10 mouse cellular contexts compared by ENCODE assay signal in genomic region chr19:42182673-42183072, GRCm38 (mm10). TPM values are rescaled to one million over a fixed set of nuclear protein-coding genes. Genes with fewer than 3 reads are reported as not detected.
A peak's percentile ranks its signal among the peaks of the same experiment; 100 is the strongest.
DNase-seq lines count a peak whose midpoint lies in the region; ATAC-seq and TF ChIP-seq lines count a peak whose summit lies in the region.
"Had no signal": no experiment of that assay in that cellular context is flagged by ENCODE, and none has a peak within 500 bp of the region (broad histone marks: within the 10 kb centered on the region; RNA-seq: fewer than 3 reads in every experiment).

No protein-coding gene starts in this region.

- H3K27me3 ChIP-seq in limb, embryonic 11.5 days (ENCODE audit: control insufficient read depth, insufficient read depth, low read length): no peaks in the 10 kb centered on the region
- H3K27me3 ChIP-seq in limb, embryonic 10.5 days (ENCODE audit: low read depth, poor library complexity, severe bottlenecking): no peaks in the 10 kb centered on the region
- no peaks in the 10 kb centered on the region for H3K27me3 ChIP-seq in E14TG2a.4 (ENCODE audit: insufficient read depth, low read length)
- H3K27me3 ChIP-seq in liver, embryonic 14.5 days (ENCODE audit: control insufficient read depth, insufficient read depth, low read length): no peaks in the 10 kb centered on the region

- H3K9me3 ChIP-seq in limb, embryonic 11.5 days (ENCODE audit: control insufficient read depth, low read length): no peaks in the 10 kb centered on the region
- H3K9me3 ChIP-seq in limb, embryonic 10.5 days (replicated peaks): no peaks in the 10 kb centered on the region
- H3K9me3 ChIP-seq in E14TG2a.4 (ENCODE audit: low read length): no peaks in the 10 kb centered on the region
- no peaks in the 10 kb centered on the region for H3K9me3 ChIP-seq in liver, embryonic 14.5 days (ENCODE audit: control insufficient read depth, low read length)

- 61% methylated on average over 6 of the region's 6 CpGs for WGBS in limb, embryonic 11.5 days
- 68% methylated on average over 6 of the region's 6 CpGs for WGBS in limb, embryonic 10.5 days
- WGBS in liver, embryonic 14.5 days (ENCODE audit: insufficient replicate concordance): 61% methylated on average over 6 of the region's 6 CpGs

- no peak for TF ChIP-seq EP300 in liver, embryonic 14.5 days (IDR thresholded peaks at IDR 0.05; ENCODE audit: low read depth)

- TF ChIP-seq CTCF in E14TG2a.4 (conservative IDR thresholded peaks at IDR 0.05; ENCODE audit: low read length): peak; percentile 80
- peak; percentile 79 for TF ChIP-seq CTCF in liver, embryonic 14.5 days (IDR thresholded peaks at IDR 0.05; ENCODE audit: low read depth)

- no peak overlapping the region for H3K27ac ChIP-seq in limb, embryonic 11.5 days (replicated peaks; ENCODE audit: low read depth, low read length)
- no peak overlapping the region for H3K27ac ChIP-seq in limb, embryonic 10.5 days
- H3K27ac ChIP-seq in liver, embryonic 14.5 days: no peak overlapping the region

- H3K4me2 ChIP-seq in limb, embryonic 11.5 days (ENCODE audit: low read depth, severe bottlenecking): no peak overlapping the region
- H3K4me2 ChIP-seq in liver, embryonic 14.5 days (ENCODE audit: low read depth): no peak overlapping the region
- H3K4me2 ChIP-seq: heart, embryonic 11.5 days had no signal

- H3K36me3 ChIP-seq in limb, embryonic 11.5 days (ENCODE audit: control insufficient read depth, insufficient read depth, low read length): peaks cover 8% of the 10 kb centered on the region; the same call in 1 of the 2 replicates
- H3K36me3 ChIP-seq in limb, embryonic 10.5 days: peaks cover 64% of the 10 kb centered on the region
- H3K36me3 ChIP-seq in E14TG2a.4 (ENCODE audit: insufficient read depth, low read length): peaks cover 98% of the 10 kb centered on the region
- peaks cover 8% of the 10 kb centered on the region for H3K36me3 ChIP-seq in liver, embryonic 14.5 days (replicated peaks; ENCODE audit: control insufficient read depth, insufficient read depth, low read depth)

- H3K4me3 ChIP-seq in limb, embryonic 11.5 days (ENCODE audit: low read depth, low read length): no peak overlapping the region
- H3K4me3 ChIP-seq in limb, embryonic 10.5 days: no peak overlapping the region
- H3K4me3 ChIP-seq in E14TG2a.4 (replicated peaks; ENCODE audit: low read length): no peak overlapping the region
- H3K4me3 ChIP-seq in liver, embryonic 14.5 days (ENCODE audit: insufficient read depth in 1 of 2, low read depth in 2 of 2, low read length in 2 of 2): no peak overlapping the region
- H3K4me3 ChIP-seq: erythroblast, embryonic 14.5 days had no signal

- no peak overlapping the region for H3K9ac ChIP-seq in limb, embryonic 11.5 days (ENCODE audit: low read length)
- H3K9ac ChIP-seq in liver, embryonic 14.5 days (replicated peaks): no peak overlapping the region

- no peak for ATAC-seq in limb, embryonic 11.5 days (ENCODE audit: insufficient number of reproducible peaks, low FRiP score, low TSS enrichment, low read depth)
- no peak for ATAC-seq in liver, embryonic 14.5 days (ENCODE audit: insufficient read depth)

- no peaks in the 10 kb centered on the region for H3K4me1 ChIP-seq in limb, embryonic 11.5 days (ENCODE audit: control insufficient read depth, insufficient read depth, low read length)
- no peaks in the 10 kb centered on the region for H3K4me1 ChIP-seq in limb, embryonic 10.5 days
- peaks cover 32% of the 10 kb centered on the region for H3K4me1 ChIP-seq in E14TG2a.4 (replicated peaks; ENCODE audit: low read depth, low read length)
- H3K4me1 ChIP-seq in liver, embryonic 14.5 days (replicated peaks; ENCODE audit: control insufficient read depth in 2 of 2, insufficient read depth in 2 of 2, low read length in 1 of 2): peaks cover 0 to 2% of the 10 kb centered on the region in 2 experiments; a peak in 3 of 4 replicates

- peak; percentile 41 to 58 for DNase-seq in cerebellum, postnatal 25 days
- no peak for DNase-seq in cerebellum, adult 9-10 months
- DNase-seq in limb, embryonic 11.5 days (ENCODE audit: low spot score): peak; percentile 43
- DNase-seq in limb, embryonic 10.5 days (ENCODE audit: low spot score): no peak
- no peak for DNase-seq in liver, embryonic 14.5 days (ENCODE audit: low read depth in 3 of 3, low spot score in 3 of 3)
- no peak for DNase-seq in adrenal gland, postnatal 10 days
- DNase-seq in adrenal gland, postnatal 14 days: no peak

RNA-seq across cellular contexts. Expression of gene Zfyve27, which starts 18.9 kb away (rescaled TPM):
- polyA plus RNA-seq in limb, embryonic 11.5 days (2014; fragmentation: Nextera tagmentation; extraction: Ambion mirVana): 11.7 and 12.6 TPM in 2 replicates
- 27.6 and 30.8 TPM in 2 replicates for polyA plus RNA-seq in limb, embryonic 10.5 days (2016; fragmentation: Nextera tagmentation; extraction: Ambion mirVana)
- 6.8 and 8.5 TPM in 2 replicates for polyA plus RNA-seq in liver, embryonic 14.5 days (2012; rRNA removed)
- 3.9 and 4.2 TPM in 2 replicates for polyA plus RNA-seq in liver, embryonic 14.5 days (2014; fragmentation: Nextera tagmentation; extraction: Ambion mirVana)
- 10 to 100 TPM; 36.9 to 52.9 TPM for total RNA-seq in adrenal gland, postnatal 10 days (2021)
- total RNA-seq in adrenal gland, postnatal 14 days (2021): 42.7 and 45.0 TPM in 2 replicates

RNA-seq across cellular contexts. Expression of gene Sfrp5, which starts 19.4 kb away (rescaled TPM):
- 0.13 and 0.25 TPM in 2 replicates for polyA plus RNA-seq in limb, embryonic 11.5 days (2014; fragmentation: Nextera tagmentation; extraction: Ambion mirVana)
- 0.21 and 2.4 TPM in 2 replicates for polyA plus RNA-seq in limb, embryonic 10.5 days (2016; fragmentation: Nextera tagmentation; extraction: Ambion mirVana)
- polyA plus RNA-seq in liver, embryonic 14.5 days (2012; rRNA removed): not detected in 2 replicates
- 0.05 TPM in 1 of 2 replicates, not detected in the other for polyA plus RNA-seq in liver, embryonic 14.5 days (2014; fragmentation: Nextera tagmentation; extraction: Ambion mirVana)
- total RNA-seq in adrenal gland, postnatal 10 days (2021): 1 to 10 TPM; 5.1 to 6.2 TPM
- total RNA-seq in adrenal gland, postnatal 14 days (2021): 4.3 and 4.9 TPM in 2 replicates
- polyA plus RNA-seq: erythroblast, embryonic 14.5 days had no signal

RNA-seq across cellular contexts. Expression of gene Marveld1, which starts 35.5 kb away (rescaled TPM):
- polyA plus RNA-seq in limb, embryonic 11.5 days (2014; fragmentation: Nextera tagmentation; extraction: Ambion mirVana): 12.3 and 16.6 TPM in 2 replicates
- 5.6 and 5.8 TPM in 2 replicates for polyA plus RNA-seq in limb, embryonic 10.5 days (2016; fragmentation: Nextera tagmentation; extraction: Ambion mirVana)
- polyA plus RNA-seq in liver, embryonic 14.5 days (2012; rRNA removed): 7.6 and 8.6 TPM in 2 replicates
- polyA plus RNA-seq in liver, embryonic 14.5 days (2014; fragmentation: Nextera tagmentation; extraction: Ambion mirVana): 1.6 and 2.4 TPM in 2 replicates
- 10 to 100 TPM; 42.0 to 46.4 TPM for total RNA-seq in adrenal gland, postnatal 10 days (2021)
- total RNA-seq in adrenal gland, postnatal 14 days (2021): 46.4 and 50.1 TPM in 2 replicates

RNA-seq across cellular contexts. Expression of gene Avpi1, which starts 53.8 kb away (rescaled TPM):
- 24.1 and 26.0 TPM in 2 replicates for polyA plus RNA-seq in limb, embryonic 11.5 days (2014; fragmentation: Nextera tagmentation; extraction: Ambion mirVana)
- 22.1 and 25.0 TPM in 2 replicates for polyA plus RNA-seq in limb, embryonic 10.5 days (2016; fragmentation: Nextera tagmentation; extraction: Ambion mirVana)
- 7.2 and 8.5 TPM in 2 replicates for polyA plus RNA-seq in liver, embryonic 14.5 days (2012; rRNA removed)
- 20.4 and 21.7 TPM in 2 replicates for polyA plus RNA-seq in liver, embryonic 14.5 days (2014; fragmentation: Nextera tagmentation; extraction: Ambion mirVana)
- total RNA-seq in adrenal gland, postnatal 10 days (2021): 10 to 100 TPM; 15.9 to 33.2 TPM
- total RNA-seq in adrenal gland, postnatal 14 days (2021): 47.4 and 48.9 TPM in 2 replicates

Comparison
In these comparisons a context has a peak if more than half of its experiments do, and no peak if none do; other contexts are left out.
1. DNase-seq: peak in cerebellum, postnatal 25 days (2 of 2) and limb, embryonic 11.5 days (single experiment); none in cerebellum, adult 9-10 months (single experiment), limb, embryonic 10.5 days (single experiment), liver, embryonic 14.5 days (0 of 3), adrenal gland, postnatal 10 days (single experiment) and adrenal gland, postnatal 14 days (single experiment).